Mouse (Mus musculus) hindbrain, embryonic 16.5 days (tissue): ENCODE measurements around the gene Kcnn4. TPM values are rescaled to one million over a fixed set of nuclear protein-coding genes. Genes with fewer than 3 reads are reported as not detected.

Source experiments
- ATAC-seq: fragments of 200-750 bp; cut with Nextera tagmentation; 2 replicates; pipeline ENCODE4 v1.8.0; 2017; ENCODE audit warnings: moderate TSS enrichment, moderate library complexity
- H3K27ac ChIP-seq: fragments of 300-500 bp; sonication (generic); 2 replicates; pipeline ENCODE4 v1.5.1; 2014; ENCODE audit warnings: low read depth, mild to moderate bottlenecking, control low read depth, low read length, moderate library complexity
- H3K27me3 ChIP-seq: fragments of 300-500 bp; sonication (generic); replicated peaks from 2 replicates; pipeline ENCODE4 v1.6.1; 2014; ENCODE audit warnings: low read length; ENCODE audit not compliant: control insufficient read depth, insufficient read depth
- H3K36me3 ChIP-seq: fragments of 300-500 bp; sonication (generic); 2 replicates; pipeline ENCODE4 v1.6.1; 2014; ENCODE audit warnings: mild to moderate bottlenecking, low read length, moderate library complexity, mixed read lengths; ENCODE audit not compliant: control insufficient read depth, insufficient read depth
- H3K4me1 ChIP-seq: fragments of 300-500 bp; sonication (generic); 2 replicates; pipeline ENCODE4 v1.6.1; 2014; ENCODE audit warnings: low read depth, low read length; ENCODE audit not compliant: control insufficient read depth, insufficient read depth
- H3K4me2 ChIP-seq: fragments of 300-500 bp; sonication (generic); 2 replicates; pipeline ENCODE4 v1.6.1; 2014; ENCODE audit warnings: mild to moderate bottlenecking, low read length, control low read depth, moderate library complexity
- H3K4me3 ChIP-seq: fragments of 300-500 bp; sonication (generic); 2 replicates; pipeline ENCODE4 v1.5.1; 2014; ENCODE audit warnings: mild to moderate bottlenecking, low read length, control low read depth, moderate library complexity
- H3K9ac ChIP-seq: fragments of 300-500 bp; sonication (generic); 2 replicates; pipeline ENCODE4 v1.6.1; 2014; ENCODE audit warnings: low read depth, mild to moderate bottlenecking, control low read depth, low read length, moderate library complexity
- H3K9me3 ChIP-seq: fragments of 300-500 bp; sonication (generic); 2 replicates; pipeline ENCODE4 v1.6.1; 2014; ENCODE audit warnings: mild to moderate bottlenecking, low read length, moderate library complexity; ENCODE audit not compliant: control insufficient read depth
- WGBS: fragments of 180-500 bp; shearing (Covaris S2); extraction: QIAGEN DNeasy Blood & Tissue Kit; methylation state at CpG from one replicate; pipeline ENCODE4 v1.1.7; 2014; 5-methylcytosine and 5-hydroxymethylcytosine counted together
- polyA plus RNA-seq: library from polyadenylated mRNA; unstranded; fragments of >200 nt; fragmentation: Nextera tagmentation; extraction: Ambion mirVana; gene quantifications from 2 replicates; pipeline ENCODE4 v1.2.1, GENCODE M21; 2015

Gene Kcnn4
- polyA plus RNA-seq, 1 experiment from 2014 or later = 2.5 TPM

GRCm38 (mm10) chr7:24372300-24372699 is 2.2 kb downstream of the Kcnn4 start:
- no peak overlapping the region for H3K4me3 ChIP-seq
- H3K27ac ChIP-seq = no peak overlapping the region
- H3K36me3 ChIP-seq = no peaks in the 10 kb centered on the region
- H3K9ac ChIP-seq = no peak overlapping the region
- no peak overlapping the region for H3K4me2 ChIP-seq
- peaks cover 3% of the 10 kb centered on the region; the same call in 1 of the 2 replicates for H3K27me3 ChIP-seq
- no peak for ATAC-seq
- H3K9me3 ChIP-seq = no peaks in the 10 kb centered on the region
- WGBS = 84% methylated on average over 6 of the region's 11 CpGs
- peaks cover 9% of the 10 kb centered on the region for H3K4me1 ChIP-seq

- 62% methylated on average over 4 of the region's 4 CpGs for WGBS
- Histone ChIP-seq H3K9ac (no peak overlapping the region), H3K4me2 (no peak overlapping the region), H3K36me3 (no peaks in the 10 kb centered on the region), H3K27me3 (peaks cover 3% of the 10 kb centered on the region; the same call in 1 of the 2 replicates), H3K9me3 (no peaks in the 10 kb centered on the region), H3K4me1 (peaks cover 9% of the 10 kb centered on the region), H3K4me3 (no peak overlapping the region), H3K27ac (no peak overlapping the region)
- no peak for ATAC-seq
These were observed 2.7 kb downstream of the Kcnn4 start for GRCm38 (mm10) chr7:24372786-24373185.

GRCm38 (mm10) chr7:24373538-24374379 is 3.7 kb downstream of the Kcnn4 start:
- H3K9me3 ChIP-seq = no peaks in the 10 kb centered on the region
- ATAC-seq = peak; percentile 62
- 26% methylated on average over 19 of the region's 20 CpGs for WGBS
- H3K27me3 ChIP-seq = peaks cover 3% of the 10 kb centered on the region; the same call in 1 of the 2 replicates
- H3K4me3 ChIP-seq = no peak overlapping the region
- peak overlapping the region; percentile 51 for H3K27ac ChIP-seq
- peaks cover 9% of the 10 kb centered on the region for H3K4me1 ChIP-seq
- H3K36me3 ChIP-seq = no peaks in the 10 kb centered on the region
- H3K9ac ChIP-seq = peak overlapping the region; percentile 14; the same call in 1 of the 2 replicates
- H3K4me2 ChIP-seq = peak overlapping the region; percentile 25; the same call in 1 of the 2 replicates

GRCm38 (mm10) chr7:24376456-24376855 is 6.4 kb downstream of the Kcnn4 start:
- H3K4me2 ChIP-seq = no peak overlapping the region
- no peak for ATAC-seq
- H3K9ac ChIP-seq = no peak overlapping the region
- no peaks in the 10 kb centered on the region for H3K9me3 ChIP-seq
- H3K36me3 ChIP-seq = no peaks in the 10 kb centered on the region
- no peak overlapping the region for H3K27ac ChIP-seq
- peaks cover 3% of the 10 kb centered on the region; the same call in 1 of the 2 replicates for H3K27me3 ChIP-seq
- 86% methylated on average over 8 of the region's 8 CpGs for WGBS
- H3K4me3 ChIP-seq = no peak overlapping the region
- H3K4me1 ChIP-seq = peaks cover 9% of the 10 kb centered on the region

- H3K27ac ChIP-seq = no peak overlapping the region
- H3K4me3 ChIP-seq = peak overlapping the region; percentile 24
- H3K4me2 ChIP-seq = peak overlapping the region; percentile 55
- peaks cover 9% of the 10 kb centered on the region for H3K4me1 ChIP-seq
- peak overlapping the region; percentile 44 for H3K9ac ChIP-seq
- ATAC-seq = peak; percentile 43
- H3K36me3 ChIP-seq = no peaks in the 10 kb centered on the region
- peaks cover 3% of the 10 kb centered on the region; the same call in 1 of the 2 replicates for H3K27me3 ChIP-seq
- H3K9me3 ChIP-seq = no peaks in the 10 kb centered on the region
- WGBS = 9% methylated on average over 36 of the region's 49 CpGs
These were observed 7.2 kb downstream of the Kcnn4 start for GRCm38 (mm10) chr7:24377091-24377865.

- Histone ChIP-seq H3K36me3 (no peaks in the 10 kb centered on the region), H3K4me3 (no peak overlapping the region), H3K9ac (no peak overlapping the region), H3K4me1 (peaks cover 9% of the 10 kb centered on the region), H3K27me3 (peaks cover 3% of the 10 kb centered on the region; the same call in 1 of the 2 replicates), H3K4me2 (no peak overlapping the region), H3K27ac (no peak overlapping the region), H3K9me3 (no peaks in the 10 kb centered on the region)
- WGBS = 70% methylated on average over 10 of the region's 10 CpGs
- no peak for ATAC-seq
These were observed 8.1 kb downstream of the Kcnn4 start for GRCm38 (mm10) chr7:24378049-24378701.

GRCm38 (mm10) chr7:24379934-24380333 is 9.9 kb downstream of the Kcnn4 start:
- no peak overlapping the region for H3K9ac ChIP-seq
- H3K36me3 ChIP-seq = no peaks in the 10 kb centered on the region
- H3K4me1 ChIP-seq = peaks cover 4% of the 10 kb centered on the region
- H3K4me2 ChIP-seq = no peak overlapping the region
- no peak overlapping the region for H3K4me3 ChIP-seq
- H3K27me3 ChIP-seq = peaks cover 3% of the 10 kb centered on the region; the same call in 1 of the 2 replicates
- no peak overlapping the region for H3K27ac ChIP-seq
- WGBS = 68% methylated on average over 7 of the region's 7 CpGs
- H3K9me3 ChIP-seq = no peaks in the 10 kb centered on the region
- ATAC-seq = no peak

- Histone ChIP-seq H3K27me3 (peaks cover 3% of the 10 kb centered on the region; the same call in 1 of the 2 replicates), H3K4me1 (peaks cover 4% of the 10 kb centered on the region), H3K4me2 (no peak overlapping the region), H3K36me3 (no peaks in the 10 kb centered on the region), H3K4me3 (no peak overlapping the region), H3K27ac (no peak overlapping the region), H3K9ac (no peak overlapping the region), H3K9me3 (no peaks in the 10 kb centered on the region)
- 81% methylated on average over 2 of the region's 2 CpGs for WGBS
- ATAC-seq = no peak
These were observed 10.3 kb downstream of the Kcnn4 start for GRCm38 (mm10) chr7:24380370-24380769.
